Mouse (Mus musculus) adrenal gland, adult 2 months (tissue): Measurements from ENCODE around the gene Hesx1. TPM values are rescaled to one million over a fixed set of nuclear protein-coding genes. Genes with fewer than 3 reads are reported as not detected.

Experiments used
- polyA plus RNA-seq: library from polyadenylated mRNA; depleted of rRNA; stranded (reverse); fragments of >200 nt; gene quantifications from 2 replicates; pipeline ENCODE4 v1.2.3, GENCODE M21; 2012; rRNA removed
- total RNA-seq, 2 experiments: library from RNA; stranded (reverse); gene quantifications; 2 replicates each; pipeline ENCODE4 v1.2.3; 2021

Hesx1 gene
- total and polyA plus RNA-seq, 3 experiments: not detected

Other genes starting within 250 kb of the Hesx1 start
- gene Asb14, start 99.9 kb upstream of the Hesx1 start, total RNA-seq: not detected
- not detected in 2 replicates for gene Asb14, start 99.9 kb upstream of the Hesx1 start, polyA plus RNA-seq
- gene Appl1, start 23.2 kb upstream of the Hesx1 start, total RNA-seq: 10 to 100 TPM; 38.7 to 49.6 TPM
- 2.6 TPM in 2 replicates for gene Appl1, start 23.2 kb upstream of the Hesx1 start, polyA plus RNA-seq
- 1 to 10 TPM; 2.0 to 3.4 TPM for gene Il17rd, start 44.5 kb downstream of the Hesx1 start, total RNA-seq
- gene Il17rd, start 44.5 kb downstream of the Hesx1 start, polyA plus RNA-seq: 1.2 and 1.3 TPM in 2 replicates
- gene Arhgef3, start 120.5 kb downstream of the Hesx1 start, total RNA-seq: 10 to 100 TPM; 39.8 to 44.1 TPM
- gene Arhgef3, start 120.5 kb downstream of the Hesx1 start, polyA plus RNA-seq: 7.1 and 8.2 TPM in 2 replicates